Mouse (Mus musculus) neutrophil, adult 65 days (primary cell): ENCODE measurements around the gene Sacm1l. TPM values are rescaled to one million over a fixed set of nuclear protein-coding genes. Genes with fewer than 3 reads are reported as not detected.

Experiments used
- total RNA-seq: library from RNA; stranded (reverse); gene quantifications from 2 replicates; pipeline ENCODE4 v1.2.4, GENCODE M21; 2023

The Sacm1l gene
- 15.5 and 18.1 TPM in 2 replicates for total RNA-seq

DNA sequence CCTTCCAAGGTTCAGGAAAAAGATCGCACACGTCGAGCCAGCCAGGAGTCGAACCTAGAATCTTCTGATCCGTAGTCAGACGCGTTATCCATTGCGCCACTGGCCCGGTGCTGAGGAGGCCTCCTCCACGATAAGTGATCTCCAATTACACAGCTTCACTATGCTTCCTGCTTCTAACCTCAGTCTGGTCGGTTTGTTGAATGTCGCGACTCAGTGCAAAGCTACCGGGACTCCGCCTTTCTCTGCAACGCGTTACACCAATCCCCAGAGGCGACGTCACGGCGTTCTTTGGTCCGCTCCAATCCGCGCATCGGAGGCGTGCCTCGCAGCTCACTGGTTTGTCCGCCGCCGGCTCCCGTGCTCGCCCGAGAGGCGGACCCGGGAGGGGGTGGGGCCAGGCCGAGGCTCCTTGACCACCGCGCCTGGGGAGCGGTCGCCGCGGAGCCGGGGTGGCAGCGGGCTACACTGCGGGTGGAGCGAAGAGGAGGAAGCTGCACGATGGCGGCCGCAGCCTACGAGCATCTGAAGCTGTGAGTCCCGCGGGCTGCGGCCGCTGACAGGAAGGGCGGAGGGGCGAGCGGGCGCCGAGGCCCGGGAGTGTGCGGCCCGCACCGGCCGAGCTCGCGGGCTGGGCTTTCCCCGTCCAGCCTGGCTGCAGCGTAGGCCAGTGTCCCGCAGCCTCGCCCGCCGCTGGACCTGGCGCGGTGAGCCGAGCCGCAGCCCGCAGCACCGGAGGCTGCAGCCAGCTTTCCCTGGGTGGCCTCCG, at the start of gene Sacm1l:
TSS of gene Sacm1l (plus strand) at position 368 of the 766 bp plus-strand sequence.

DNA sequence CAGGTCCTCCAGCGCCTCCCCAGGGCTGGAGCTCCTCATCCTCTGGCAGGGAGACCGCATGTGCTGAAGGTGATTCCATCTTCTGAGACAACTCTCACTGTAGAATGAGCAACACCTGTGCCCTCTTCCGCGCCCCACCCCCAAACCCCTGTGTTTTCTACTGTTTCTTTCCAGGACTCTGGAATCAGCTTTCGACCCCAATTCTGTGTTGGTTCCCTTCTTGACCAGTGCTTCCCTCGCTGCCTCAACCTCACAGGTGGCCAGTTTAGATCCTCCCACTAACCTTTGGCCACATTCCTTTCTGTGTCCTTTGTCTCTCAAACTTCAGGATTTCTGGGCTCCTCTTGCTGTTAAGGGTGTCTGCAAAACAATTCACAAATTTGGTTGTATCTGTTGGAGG, 102.7 kb downstream of the Sacm1l start, which contains the start of gene Slc6a20b:
TSS of gene Slc6a20b (minus strand) at position 285 of the 400 bp plus-strand sequence.

Other genes starting within 250 kb of the Sacm1l start
- 342 and 688 TPM in 2 replicates for gene Lars2, start 162.8 kb upstream of the Sacm1l start, total RNA-seq
- gene Limd1, start 51.1 kb upstream of the Sacm1l start, total RNA-seq, result 25.6 and 39.2 TPM in 2 replicates
- gene Slc6a20b, start 102.8 kb downstream of the Sacm1l start, total RNA-seq, result not detected in 2 replicates
- gene Ccr9, start 148.7 kb downstream of the Sacm1l start, total RNA-seq, result 0.11 TPM in 1 of 2 replicates, not detected in the other
- 0.38 and 1.2 TPM in 2 replicates for gene Slc6a20a, start 149.1 kb downstream of the Sacm1l start, total RNA-seq
- 29.0 and 36.2 TPM in 2 replicates for gene Lztfl1, start 187.9 kb downstream of the Sacm1l start, total RNA-seq